Mouse (Mus musculus) C2C12 (cell line): ENCODE data around the gene 4930404N11Rik.

Source experiments
- CEBPB ChIP-seq: IDR thresholded peaks from one replicate; pipeline ENCODE4 v1.6.1; 2011; ENCODE audit warnings: low read depth, mild to moderate bottlenecking, control low read depth, moderate library complexity
- CTCF ChIP-seq: IDR thresholded peaks from one replicate; pipeline ENCODE4 v1.5.1; 2011; ENCODE audit not compliant: control insufficient read depth, insufficient read depth, insufficient read length
- FOSL1 ChIP-seq: IDR thresholded peaks from one replicate; pipeline ENCODE4 v1.8.0; 2011; ENCODE audit warnings: mild to moderate bottlenecking, low read length; ENCODE audit not compliant: poor library complexity, insufficient read depth, severe bottlenecking
- MAX ChIP-seq: IDR thresholded peaks from one replicate; pipeline ENCODE4 v1.6.1; 2011; ENCODE audit warnings: mild to moderate bottlenecking, control low read depth
- MYOD1 ChIP-seq: IDR thresholded peaks from one replicate; pipeline ENCODE4 v1.6.1; 2011; ENCODE audit warnings: low read depth; ENCODE audit not compliant: control insufficient read depth, insufficient read length
- MYOG ChIP-seq: IDR thresholded peaks from one replicate; pipeline ENCODE4 v1.6.1; 2011; ENCODE audit not compliant: control insufficient read depth, insufficient read length; ENCODE audit errors: extremely low read depth
- USF1 ChIP-seq: IDR thresholded peaks from one replicate; pipeline ENCODE4 v1.6.1; 2011; ENCODE audit warnings: low read depth, mild to moderate bottlenecking, control low read depth, moderate library complexity

- TF ChIP-seq CTCF (no peak), MAX (no peak), CEBPB (no peak), USF1 (no peak), FOSL1 (no peak), MYOG (no peak), MYOD1 (no peak)
These were observed 33.3 kb downstream of the 4930404N11Rik start for GRCm38 (mm10) chr10:81332277-81332676.
